Mouse (Mus musculus) liver, embryonic 14.5 days (tissue): ENCODE measurements around the gene Gm49368.

Experiments used
- CTCF ChIP-seq: IDR thresholded peaks from 2 replicates; pipeline ENCODE4 v1.5.1; 2016; ENCODE audit warnings: antibody characterized with exemption, low read depth, control low read depth
- EP300 ChIP-seq: IDR thresholded peaks from 2 replicates; pipeline ENCODE4 v1.6.1; 2016; ENCODE audit warnings: antibody characterized with exemption, low read depth

GRCm38 (mm10) chr7:128098135-128098534, 35.7 kb downstream of the Gm49368 start:
- TF ChIP-seq CTCF, result no peak
- no peak for TF ChIP-seq EP300
